Mouse (Mus musculus) cerebellum, adult 11 months (tissue): ENCODE results near the gene Qrich2.
"Not testable (repeated sequence)": the region's sequence is repeated elsewhere in the genome, so short reads cannot be mapped to it uniquely, and the experiment has no call there.

ENCODE experiments used
- DNase-seq: peaks from one replicate; pipeline ENCODE4 v3.0.0; 2022

The Qrich2 gene

GRCm38 (mm10) chr11:116428872-116429859 is 36.9 kb downstream of the Qrich2 start:
- DNase-seq = no peak

DNA sequence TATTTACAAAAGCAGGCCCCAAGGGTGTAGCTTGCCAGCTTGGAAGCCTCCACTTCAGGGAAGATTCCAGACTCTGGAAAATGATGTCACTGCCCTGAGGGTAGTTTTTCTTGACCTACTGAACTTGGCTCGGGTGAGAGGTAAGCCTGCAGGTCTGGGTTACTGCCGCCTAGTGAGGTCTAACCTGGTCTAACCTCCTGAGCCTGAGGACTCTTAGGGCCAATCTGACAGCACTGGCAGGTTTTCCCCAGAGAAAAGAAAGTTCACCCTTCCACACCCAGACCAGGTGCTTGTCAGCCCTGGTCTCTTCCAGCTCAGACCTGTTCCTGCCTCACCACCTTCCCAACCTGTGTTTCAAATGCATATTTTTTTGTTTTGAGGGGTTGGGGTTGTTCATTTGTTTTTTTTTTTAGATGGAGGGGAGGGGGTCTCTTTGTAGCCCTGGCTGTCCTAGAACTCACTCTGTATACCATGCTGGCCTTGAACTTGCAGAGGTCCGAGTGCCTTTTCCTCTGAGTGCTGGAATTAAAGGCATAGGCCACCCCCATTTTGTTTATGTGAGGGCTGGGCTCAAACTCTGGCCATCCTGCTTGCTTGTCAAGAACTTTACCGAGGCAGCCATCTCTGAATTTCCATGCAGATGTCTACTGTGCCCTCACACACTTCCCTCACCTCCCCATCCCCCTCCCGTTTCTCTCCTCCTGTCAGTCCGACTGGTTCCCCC is 39.0 kb downstream of the Qrich2 start:
- no peak for DNase-seq

- not testable (repeated sequence) for DNase-seq
These were observed 39.7 kb downstream of the Qrich2 start for GRCm38 (mm10) chr11:116426328-116426727.

GRCm38 (mm10) chr11:116424621-116425407 is 41.2 kb downstream of the Qrich2 start:
- DNase-seq = no peak

DNA sequence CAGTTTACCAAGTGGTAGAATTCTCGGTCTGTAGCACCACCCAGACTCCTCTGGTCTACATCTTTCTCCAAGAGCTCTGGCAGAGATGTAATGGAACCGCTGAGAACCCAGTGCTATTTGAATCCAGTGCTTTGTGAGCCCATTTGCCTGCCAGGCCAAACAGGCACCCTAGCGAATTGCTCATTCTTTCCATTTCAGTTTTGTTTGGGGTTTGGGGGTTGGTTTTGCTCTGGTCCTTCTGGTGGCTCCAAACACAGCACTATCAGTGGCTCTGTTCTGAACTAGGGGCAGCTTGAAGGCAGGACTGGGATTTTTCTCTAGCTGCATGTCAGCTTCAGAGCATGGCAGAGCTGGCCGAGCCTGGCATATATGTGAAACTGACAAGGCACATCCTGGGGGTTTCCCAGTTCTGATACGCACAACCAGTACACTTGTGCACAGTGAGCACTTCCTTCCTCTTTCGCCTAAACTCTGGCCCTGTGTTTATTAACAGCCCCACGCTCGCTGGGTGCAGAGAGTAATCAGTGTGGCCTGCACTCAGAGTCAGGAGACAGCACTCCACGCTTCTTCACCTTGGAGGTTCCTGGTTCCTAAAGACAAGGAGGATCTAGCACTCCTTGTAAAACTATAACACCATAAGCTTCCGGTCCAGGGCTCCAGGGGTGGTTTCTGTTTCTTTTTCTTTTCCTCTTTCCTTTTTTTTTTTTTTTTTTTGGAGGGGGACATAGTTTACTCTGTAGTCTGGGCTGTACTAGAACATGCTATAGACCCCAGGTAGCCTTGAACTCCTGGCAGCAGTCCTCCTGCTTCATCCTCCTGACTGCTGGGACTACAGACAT is 42.0 kb downstream of the Qrich2 start:
- no peak for DNase-seq

DNA sequence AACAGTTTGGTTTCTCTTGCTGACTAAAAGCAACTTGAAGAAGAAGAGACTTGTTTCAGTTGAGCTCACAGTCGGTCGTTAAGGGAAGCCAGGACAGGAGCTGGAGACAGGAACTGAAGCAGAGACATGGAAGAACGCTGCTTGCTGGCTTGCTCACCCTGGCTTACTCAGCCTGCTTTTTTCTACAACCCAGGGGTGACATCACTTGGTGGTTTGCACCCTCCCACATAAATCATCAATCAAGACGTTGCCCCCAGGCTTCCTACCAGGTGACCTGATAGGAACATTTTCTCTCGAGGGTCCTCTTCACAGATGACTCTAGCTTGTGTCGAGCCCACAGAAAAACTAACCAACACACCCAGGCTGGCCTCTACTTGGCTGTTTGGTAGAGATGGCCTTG is 42.8 kb downstream of the Qrich2 start:
- DNase-seq = no peak

- DNase-seq = no peak
These were observed 43.5 kb downstream of the Qrich2 start for GRCm38 (mm10) chr11:116422562-116422961.

DNA sequence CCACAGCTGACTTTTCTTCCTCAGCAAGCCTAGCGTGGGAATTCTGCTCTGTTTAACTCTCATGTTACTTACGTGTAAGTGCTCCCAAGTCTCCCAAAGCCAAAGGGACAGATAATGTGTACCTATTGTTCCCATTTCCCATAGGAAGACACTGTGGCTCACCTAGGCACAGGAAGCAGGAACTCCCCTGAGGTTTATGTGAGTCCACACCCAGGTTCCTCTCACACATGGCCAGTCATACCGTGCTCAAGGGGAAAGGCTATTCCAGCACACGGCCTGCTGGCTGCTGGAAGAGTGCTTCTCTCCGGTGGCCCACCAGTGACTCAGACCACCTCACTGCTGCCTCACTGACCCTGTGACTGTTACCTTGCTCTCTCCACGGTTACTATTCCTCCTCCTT is 44.9 kb downstream of the Qrich2 start:
- no peak for DNase-seq

DNA sequence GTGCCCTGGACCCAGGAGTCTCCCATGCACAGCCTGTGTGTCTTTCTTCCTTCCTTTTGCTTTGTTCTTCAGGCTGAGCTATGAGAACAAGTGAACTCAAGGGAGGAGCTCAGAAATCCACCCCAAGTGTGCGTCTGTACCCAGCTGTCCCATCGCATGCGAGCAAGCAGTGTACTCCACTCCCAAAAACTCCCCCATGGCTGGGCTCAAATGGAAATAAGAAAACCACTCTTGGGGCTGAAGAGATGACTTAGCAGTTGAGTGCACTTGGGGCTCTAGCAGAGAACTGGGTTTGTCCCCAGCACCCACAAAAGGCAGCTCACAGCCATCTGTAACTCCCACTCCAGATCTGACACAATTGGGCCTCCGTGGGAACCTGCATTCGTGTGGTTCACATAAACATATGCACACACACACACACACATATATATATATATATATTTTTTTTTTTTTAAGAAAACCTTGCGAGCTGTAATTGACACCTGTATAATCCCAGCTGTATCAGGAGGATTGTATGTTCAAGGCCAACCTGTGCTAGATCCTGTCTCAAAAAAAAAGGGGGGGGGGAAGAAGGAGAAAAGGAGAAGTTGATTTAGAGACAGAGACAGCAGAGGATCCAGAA is 47.1 kb downstream of the Qrich2 start:
- DNase-seq = no peak

DNA sequence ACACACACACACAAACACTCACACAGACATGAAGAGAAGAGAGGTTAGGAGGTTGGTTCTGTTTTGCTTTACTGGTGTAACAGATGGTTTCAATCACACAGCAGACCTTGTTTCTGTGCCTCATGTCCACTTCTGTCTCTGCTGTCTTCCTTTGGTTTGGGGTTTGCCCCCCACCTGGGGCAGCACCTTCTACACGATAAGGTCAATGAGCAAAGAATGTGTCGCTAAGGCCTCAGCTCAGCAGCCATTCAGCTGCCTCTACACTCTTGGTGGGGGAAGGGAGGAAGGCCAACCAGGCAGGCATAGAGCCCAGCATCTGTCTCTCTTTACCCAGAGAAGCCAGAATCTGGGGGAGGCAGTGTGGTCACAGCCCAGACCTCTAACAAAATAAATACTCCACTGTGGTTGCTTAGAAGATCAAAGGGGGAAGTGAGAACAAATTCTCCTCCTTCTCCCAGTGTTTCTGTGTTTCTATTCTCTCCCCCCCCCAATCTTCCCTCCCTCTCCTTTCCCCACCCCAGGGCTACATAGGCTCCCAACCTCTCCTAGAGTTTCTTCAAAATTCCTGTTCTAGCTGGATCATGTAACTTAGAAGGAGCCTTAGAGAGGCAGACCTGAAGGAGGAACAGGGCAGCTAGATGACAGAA is 47.7 kb downstream of the Qrich2 start:
- DNase-seq = no peak

GRCm38 (mm10) chr11:116417054-116417453 is 49.0 kb downstream of the Qrich2 start:
- DNase-seq = no peak

DNA sequence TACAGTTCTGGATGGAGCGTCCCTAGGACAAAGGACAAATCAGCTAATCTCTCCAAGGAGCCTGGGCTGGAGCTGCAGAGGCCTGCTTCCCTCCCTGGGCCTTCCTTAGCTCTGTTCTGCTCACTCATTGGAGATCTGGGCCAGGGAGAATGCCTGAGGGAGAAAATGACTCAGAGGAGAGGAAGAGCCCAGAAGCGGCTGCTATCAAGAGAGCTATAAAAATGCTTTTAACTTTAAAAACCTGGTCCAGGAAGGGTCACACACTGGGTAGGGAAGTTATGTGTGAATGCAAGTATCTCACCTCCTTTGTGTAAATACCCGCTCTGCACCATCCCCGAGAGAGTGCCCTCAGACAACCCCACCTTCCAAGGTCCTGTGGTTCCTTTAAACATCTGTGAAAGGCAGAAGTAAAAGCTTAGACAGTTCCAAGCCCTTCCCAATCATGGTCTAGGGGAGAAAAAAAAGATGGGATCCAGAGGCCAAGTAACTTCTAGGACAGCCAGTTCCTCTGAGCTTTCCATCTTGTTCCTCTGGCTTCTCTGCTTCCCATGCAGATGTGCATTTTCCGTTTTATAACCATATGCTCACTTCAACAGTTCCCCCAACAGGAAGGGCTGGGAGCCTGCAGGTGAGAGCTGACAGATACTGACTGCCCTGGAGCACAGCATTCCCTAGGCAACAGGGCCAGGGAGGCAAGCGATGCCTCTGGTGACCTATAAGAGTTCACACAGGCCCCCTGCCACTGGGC is 49.7 kb downstream of the Qrich2 start:
- DNase-seq = no peak

DNA sequence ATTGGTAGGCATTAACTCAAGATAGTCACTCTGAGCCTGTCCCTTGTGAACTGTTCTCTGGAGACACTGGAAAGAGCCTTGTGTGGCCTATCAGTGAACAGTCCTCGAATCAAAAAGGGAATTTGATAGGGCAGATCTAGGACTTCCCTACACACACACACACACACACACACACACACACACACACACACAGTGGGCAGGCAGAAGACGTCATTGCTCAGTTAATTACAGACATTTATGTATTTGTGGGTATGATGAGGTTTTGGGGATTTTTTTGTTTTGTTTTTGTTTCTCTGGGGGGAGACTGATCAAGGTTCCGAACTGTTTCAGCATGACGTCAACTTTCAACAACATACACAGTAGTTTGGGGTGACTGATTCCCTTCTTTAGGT is 52.4 kb downstream of the Qrich2 start:
- no peak for DNase-seq

- DNase-seq = peak; percentile 71
These were observed 53.0 kb downstream of the Qrich2 start, which contains the start of gene Rnf157 for GRCm38 (mm10) chr11:116412904-116413630. Rnf157 (minus strand) TSS chr11:116413032.

- peak; percentile 22 for DNase-seq
These were observed 53.8 kb downstream of the Qrich2 start for GRCm38 (mm10) chr11:116412028-116412827.

GRCm38 (mm10) chr11:116411582-116411981 is 54.5 kb downstream of the Qrich2 start:
- DNase-seq = peak; percentile 54

DNA sequence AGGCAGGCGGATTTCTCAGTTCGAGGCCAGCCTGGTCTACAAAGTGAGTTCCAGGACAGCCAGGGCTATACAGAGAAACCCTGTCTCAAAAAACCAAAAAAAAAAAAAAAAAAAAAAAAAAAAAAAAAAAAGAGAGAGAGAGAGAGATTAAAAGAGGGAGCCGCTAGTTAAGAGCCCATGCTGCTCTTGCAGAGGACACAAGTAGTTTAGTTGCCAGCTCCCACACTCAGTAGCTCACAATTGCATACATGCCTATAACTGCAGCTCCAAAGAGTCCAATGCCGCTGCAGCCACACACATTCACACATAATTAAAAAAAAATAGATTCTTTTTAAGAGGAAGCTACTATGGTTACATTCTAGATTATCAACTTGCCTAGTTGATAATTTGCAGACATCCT is 55.6 kb downstream of the Qrich2 start:
- DNase-seq = not testable (repeated sequence)

GRCm38 (mm10) chr11:116409008-116409407 is 57.0 kb downstream of the Qrich2 start:
- DNase-seq = no peak
